Mouse (Mus musculus) embryonic stem cell, embryonic (primary cell): ENCODE data around the gene Slc30a2.

Experiments used
- CTCF ChIA-PET, 4 experiments: fragments of 300-600 bp in 2 of 4; fragments of 350-600 bp in 2 of 4; sonication (Branson Sonifier 250); formaldehyde crosslinking; loops; one replicate each; lab custom pipeline; 2022; ENCODE audit warnings: inconsistent platforms in 2 of 4; lab: Charles Lee
- POLR2A ChIA-PET, 4 experiments: fragments of 300-600 bp in 2 of 4; fragments of 350-600 bp in 2 of 4; sonication (Branson Sonifier 250); formaldehyde crosslinking; loops; one replicate each; lab custom pipeline; 2022; ENCODE audit warnings: antibody characterized with exemption in 4 of 4, inconsistent platforms in 1 of 4; lab: Charles Lee

The Slc30a2 gene

GRCm38 (mm10) chr4:134342213-134342779, 685 bp upstream of the Slc30a2 start:
- POLR2A ChIA-PET = interaction anchor here in 3 of 4 experiments (0.6 to 6.3 kb wide), 23 partner anchors 10 to 451 kb away, joined by 3 to 61 read pairs (median 6); partner anchors contain the start of gene Trim63 (in 1 of the 3)

GRCm38 (mm10) chr4:134344620-134345019, 1.6 kb downstream of the Slc30a2 start:
- POLR2A ChIA-PET = interaction anchor here (0.6 to 6.3 kb wide), 15 partner anchors 8 to 344 kb away, joined by 3 to 61 read pairs (median 3); partner anchors contain the start of gene Dhdds (in 1 of the 4)
- CTCF ChIA-PET = interaction anchor here in 2 of 4 experiments (0.6 to 4.3 kb wide), 7 partner anchors 12 to 480 kb away, joined by 3 to 21 read pairs (median 5); partner anchors contain the start of gene Cep85 (in 1 of the 2)

More at GRCm38 (mm10) chr4:134342213-134342779, 685 bp upstream of the Slc30a2 start:
- CTCF ChIA-PET = interaction anchor here in 3 of 4 experiments (0.6 to 4.3 kb wide), 7 partner anchors 13 to 201 kb away, joined by 3 to 21 read pairs (median 3); no protein-coding TSS in a partner anchor

- ChIA-PET POLR2A (interaction anchor here in 2 of 4 experiments (0.6 to 6.3 kb wide), 15 partner anchors 8 to 378 kb away, joined by 3 to 61 read pairs (median 6); partner anchors contain the start of genes Hmgn2 (in 1 of the 2) and Trim63 (in 1 of the 2)), CTCF (interaction anchor here in 1 of 4 experiments (1.0 to 4.3 kb wide), 3 partner anchors 11 to 159 kb away, joined by 3 to 21 read pairs (median 8); partner anchors contain the start of gene Cep85)
These were observed 2.8 kb downstream of the Slc30a2 start for GRCm38 (mm10) chr4:134345802-134346201.

GRCm38 (mm10) chr4:134348078-134348477, 5.1 kb downstream of the Slc30a2 start:
- ChIA-PET CTCF (interaction anchor here in 1 of 4 experiments (1.4 kb wide), 1 partner anchor 9 kb away, joined by 5 read pairs; no protein-coding TSS in a partner anchor), POLR2A (interaction anchor here in 2 of 4 experiments (1.0 to 6.5 kb wide), 10 partner anchors 8 to 33 kb away, joined by 3 to 61 read pairs (median 8); partner anchors contain the start of gene Trim63 (in 1 of the 2))

- CTCF ChIA-PET = interaction anchor here in 1 of 4 experiments (1.4 kb wide), 1 partner anchor 8 kb away, joined by 5 read pairs; no protein-coding TSS in a partner anchor
- POLR2A ChIA-PET = interaction anchor here in 2 of 4 experiments (1.0 to 6.5 kb wide), 7 partner anchors 12 to 33 kb away, joined by 3 to 47 read pairs (median 7); partner anchors contain the start of gene Trim63 (in 1 of the 2)
These were observed 5.6 kb downstream of the Slc30a2 start for GRCm38 (mm10) chr4:134348545-134348944.

- ChIA-PET CTCF (interaction anchor here in 3 of 4 experiments (0.5 to 1.5 kb wide), 6 partner anchors 26 to 365 kb away, joined by 3 read pairs; partner anchors contain the start of gene Pdik1l (in 1 of the 3)), POLR2A (interaction anchor here (0.6 to 6.5 kb wide), 37 partner anchors 9 to 1389 kb away, joined by 3 to 47 read pairs (median 5); partner anchors contain the start of genes Cep85 (in 1 of the 4), Pdik1l (in 1 of the 4), Stmn1 (in 1 of the 4) and Trim63 (in 1 of the 4))
These were observed 6.8 kb downstream of the Slc30a2 start for GRCm38 (mm10) chr4:134349829-134350228.

GRCm38 (mm10) chr4:134350641-134351040, 7.7 kb downstream of the Slc30a2 start:
- ChIA-PET POLR2A (interaction anchor here (0.6 to 6.5 kb wide), 40 partner anchors 8 to 451 kb away, joined by 3 to 47 read pairs (median 5); partner anchors contain the start of genes Cep85 (in 1 of the 4), Pdik1l (in 1 of the 4), Stmn1 (in 1 of the 4) and Trim63 (in 1 of the 4)), CTCF (interaction anchor here in 2 of 4 experiments (0.6 to 1.5 kb wide), 4 partner anchors 23 to 45 kb away, joined by 3 read pairs; no protein-coding TSS in a partner anchor)

- ChIA-PET POLR2A (interaction anchor here (0.6 to 6.5 kb wide), 29 partner anchors 7 to 1010 kb away, joined by 3 to 47 read pairs (median 4); partner anchors contain the start of genes Slc30a2 (in 2 of the 4), Cep85 (in 1 of the 4), Mtfr1l (in 1 of the 4) and Pdik1l (in 1 of the 4)), CTCF (interaction anchor here (0.6 to 1.0 kb wide), 6 partner anchors 31 to 172 kb away, joined by 3 to 5 read pairs (median 3); partner anchors contain the start of genes Grrp1 (in 1 of the 4) and Trim63 (in 1 of the 4))
These were observed 8.6 kb downstream of the Slc30a2 start for GRCm38 (mm10) chr4:134351329-134352260.

GRCm38 (mm10) chr4:134352261-134352707, 9.3 kb downstream of the Slc30a2 start:
- ChIA-PET POLR2A (interaction anchor here (0.5 to 6.5 kb wide), 19 partner anchors 9 to 1820 kb away, joined by 3 to 47 read pairs (median 4); partner anchors contain the start of genes Slc30a2 (in 3 of the 4), Cep85 (in 1 of the 4), E2f2 (in 1 of the 4) and Mtfr1l (in 1 of the 4)), CTCF (interaction anchor here in 3 of 4 experiments (0.6 to 0.7 kb wide), 7 partner anchors 11 to 808 kb away, joined by 3 to 7 read pairs (median 4); partner anchors contain the start of gene Grrp1 (in 1 of the 3))

GRCm38 (mm10) chr4:134352929-134353328, 9.9 kb downstream of the Slc30a2 start:
- POLR2A ChIA-PET = interaction anchor here in 3 of 4 experiments (0.5 to 6.5 kb wide), 17 partner anchors 9 to 1819 kb away, joined by 3 to 47 read pairs (median 5); partner anchors contain the start of genes Pdik1l (in 2 of the 3), Slc30a2 (in 2 of the 3), Cep85 (in 1 of the 3) and E2f2 (in 1 of the 3)
- CTCF ChIA-PET = interaction anchor here in 3 of 4 experiments (0.6 to 0.7 kb wide), 9 partner anchors 9 to 809 kb away, joined by 3 to 7 read pairs (median 3); no protein-coding TSS in a partner anchor

GRCm38 (mm10) chr4:134353527-134354409, 10.8 kb downstream of the Slc30a2 start:
- POLR2A ChIA-PET = interaction anchor here in 2 of 4 experiments (0.7 to 6.5 kb wide), 10 partner anchors 9 to 167 kb away, joined by 3 to 47 read pairs (median 6); partner anchors contain the start of genes Pdik1l (in 2 of the 2), Slc30a2 (in 2 of the 2), Cep85 (in 1 of the 2) and Trim63 (in 1 of the 2)

GRCm38 (mm10) chr4:134355841-134356452, 13.0 kb downstream of the Slc30a2 start:
- CTCF ChIA-PET = interaction anchor here in 3 of 4 experiments (0.6 to 3.0 kb wide), 12 partner anchors 8 to 169 kb away, joined by 3 to 21 read pairs (median 4); partner anchors contain the start of genes Cep85 (in 1 of the 3) and Slc30a2 (in 1 of the 3)
- POLR2A ChIA-PET = interaction anchor here in 3 of 4 experiments (0.6 to 4.9 kb wide), 20 partner anchors 8 to 587 kb away, joined by 3 to 61 read pairs (median 4); partner anchors contain the start of genes Slc30a2 (in 3 of the 3), Cep85 (in 1 of the 3) and Trim63 (in 1 of the 3)

More at GRCm38 (mm10) chr4:134353527-134354409, 10.8 kb downstream of the Slc30a2 start:
- CTCF ChIA-PET = interaction anchor here in 2 of 4 experiments (0.6 kb wide), 2 partner anchors 40 to 123 kb away, joined by 3 read pairs; no protein-coding TSS in a partner anchor

GRCm38 (mm10) chr4:134356591-134357460, 13.8 kb downstream of the Slc30a2 start:
- CTCF ChIA-PET = interaction anchor here (0.6 to 3.0 kb wide), 21 partner anchors 9 to 811 kb away, joined by 3 to 21 read pairs (median 4); partner anchors contain the start of genes Cep85 (in 1 of the 4), Nudc (in 1 of the 4) and Slc30a2 (in 1 of the 4)
- POLR2A ChIA-PET = interaction anchor here in 3 of 4 experiments (0.6 to 4.9 kb wide), 20 partner anchors 9 to 458 kb away, joined by 3 to 61 read pairs (median 6); partner anchors contain the start of genes Slc30a2 (in 3 of the 3), Trim63 (in 2 of the 3) and Cep85 (in 1 of the 3)
